ENCODE assay signal across 28 mouse cellular contexts in the genomic region with DNA sequence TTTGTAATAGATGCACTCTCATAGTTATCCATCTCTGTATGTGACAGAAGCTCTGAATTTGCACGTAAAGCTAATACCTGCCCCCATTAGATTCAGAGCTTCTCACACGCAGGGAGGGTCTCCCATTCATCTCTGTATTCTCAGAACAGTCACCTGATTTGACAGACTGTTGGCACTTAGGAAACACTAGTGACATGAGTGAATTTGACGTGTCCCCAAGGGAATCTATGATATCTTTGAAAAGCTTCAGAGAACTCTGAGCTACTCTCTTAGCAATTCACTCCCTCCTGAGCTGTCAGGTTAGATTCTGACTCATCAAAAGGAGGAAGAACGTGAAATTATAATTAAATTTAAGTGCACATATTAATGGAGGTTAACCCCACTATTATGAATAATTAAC.
DNase-seq lines count a peak whose midpoint lies in the region; ATAC-seq and TF ChIP-seq lines count a peak whose summit lies in the region.
"Had no signal": no experiment of that assay in that cellular context is flagged by ENCODE, and none has a peak within 500 bp of the region (broad histone marks: within the 10 kb centered on the region; RNA-seq: fewer than 3 reads in every experiment).

No protein-coding gene starts in this region.

- peak; percentile 41; the same call in 1 of the 2 replicates for ATAC-seq in forebrain, embryonic 15.5 days (replicated peaks)
- peak; percentile 86; the same call in 1 of the 2 replicates for ATAC-seq in forebrain, postnatal 0 days

- H3K9ac ChIP-seq in forebrain, embryonic 15.5 days (replicated peaks) = no peak overlapping the region
- H3K9ac ChIP-seq in forebrain, postnatal 0 days = no peak overlapping the region
- H3K9ac ChIP-seq: embryonic facial prominence, embryonic 15.5 days; heart, embryonic 15.5 days; hindbrain, embryonic 15.5 days; kidney, embryonic 15.5 days; limb, embryonic 13.5 days; lung, embryonic 15.5 days; neural tube, embryonic 13.5 days; stomach, embryonic 15.5 days had no signal

- no peaks in the 10 kb centered on the region for H3K4me1 ChIP-seq in forebrain, embryonic 15.5 days
- H3K4me1 ChIP-seq in forebrain, embryonic 10.5 days = no peaks in the 10 kb centered on the region
- H3K4me1 ChIP-seq in forebrain, postnatal 0 days (ENCODE audit: insufficient read depth) = no peaks in the 10 kb centered on the region
- H3K4me1 ChIP-seq: embryonic facial prominence, embryonic 10.5 days; embryonic facial prominence, embryonic 15.5 days; heart, embryonic 10.5 days; heart, embryonic 15.5 days; hindbrain, embryonic 15.5 days; kidney, embryonic 15.5 days; limb, embryonic 13.5 days; lung, embryonic 15.5 days; neural tube, embryonic 13.5 days; stomach, embryonic 15.5 days had no signal

- no peak overlapping the region for H3K4me3 ChIP-seq in forebrain, embryonic 15.5 days
- H3K4me3 ChIP-seq in forebrain, embryonic 10.5 days = no peak overlapping the region
- no peak overlapping the region for H3K4me3 ChIP-seq in forebrain, postnatal 0 days (ENCODE audit: low read depth, low read length)
- H3K4me3 ChIP-seq: embryonic facial prominence, embryonic 10.5 days; embryonic facial prominence, embryonic 15.5 days; heart, embryonic 10.5 days; heart, embryonic 15.5 days; hindbrain, embryonic 15.5 days; kidney, embryonic 15.5 days; limb, embryonic 13.5 days; lung, embryonic 15.5 days; neural tube, embryonic 13.5 days; stomach, embryonic 15.5 days had no signal

- H3K4me2 ChIP-seq in forebrain, embryonic 15.5 days (replicated peaks) = no peak overlapping the region
- H3K4me2 ChIP-seq in forebrain, postnatal 0 days (ENCODE audit: low read depth) = no peak overlapping the region
- H3K4me2 ChIP-seq: embryonic facial prominence, embryonic 15.5 days; heart, embryonic 15.5 days; hindbrain, embryonic 15.5 days; kidney, embryonic 15.5 days; limb, embryonic 13.5 days; liver, embryonic 11.5 days; lung, embryonic 15.5 days; neural tube, embryonic 13.5 days; stomach, embryonic 15.5 days had no signal

- DNase-seq in forebrain, embryonic 10.5 days (ENCODE audit: extremely low spot score, low spot score) = no peak
- DNase-seq in brain, embryonic 14.5 days (ENCODE audit: low read depth) = peak; percentile 64
- peak; percentile 29 for DNase-seq in forebrain, postnatal 0 days
- DNase-seq in retina, embryonic 14.5 days (ENCODE audit: low spot score) = peak; percentile 48
- DNase-seq in urinary bladder, adult 18-20 months (ENCODE audit: low spot score in 2 of 2) = no peak
- no peak for DNase-seq in left cerebral cortex, adult 8-10 months (ENCODE audit: low spot score in 2 of 2)
- DNase-seq: adrenal gland, postnatal 25 days; cerebellum, adult 2 months; cerebellum, postnatal 14 days; gastrocnemius, postnatal 25 days; heart, adult 11 months; heart, postnatal 36 days; kidney, adult 18-20 months; kidney, postnatal 25 days; right cerebral cortex, postnatal 14 days; thymus, postnatal 25 days had no signal

- 79% methylated on average over 4 of the region's 4 CpGs for WGBS in forebrain, embryonic 15.5 days
- 90% methylated on average over 4 of the region's 4 CpGs for WGBS in forebrain, embryonic 10.5 days
- WGBS in forebrain, postnatal 0 days = 67% methylated on average over 4 of the region's 4 CpGs

- no peaks in the 10 kb centered on the region for H3K9me3 ChIP-seq in forebrain, embryonic 15.5 days
- H3K9me3 ChIP-seq in forebrain, embryonic 10.5 days = no peaks in the 10 kb centered on the region
- no peaks in the 10 kb centered on the region for H3K9me3 ChIP-seq in forebrain, postnatal 0 days (ENCODE audit: low read length)
- H3K9me3 ChIP-seq: embryonic facial prominence, embryonic 10.5 days; embryonic facial prominence, embryonic 15.5 days; heart, embryonic 10.5 days; heart, embryonic 15.5 days; hindbrain, embryonic 15.5 days; kidney, embryonic 15.5 days; limb, embryonic 13.5 days; lung, embryonic 15.5 days; neural tube, embryonic 13.5 days; stomach, embryonic 15.5 days had no signal

- H3K36me3 ChIP-seq in forebrain, embryonic 15.5 days = no peaks in the 10 kb centered on the region
- H3K36me3 ChIP-seq in forebrain, embryonic 10.5 days (replicated peaks) = no peaks in the 10 kb centered on the region
- H3K36me3 ChIP-seq in forebrain, postnatal 0 days (ENCODE audit: insufficient read depth) = no peaks in the 10 kb centered on the region
- H3K36me3 ChIP-seq: embryonic facial prominence, embryonic 10.5 days; embryonic facial prominence, embryonic 15.5 days; heart, embryonic 10.5 days; heart, embryonic 15.5 days; hindbrain, embryonic 15.5 days; kidney, embryonic 15.5 days; limb, embryonic 13.5 days; lung, embryonic 15.5 days; neural tube, embryonic 13.5 days; stomach, embryonic 15.5 days had no signal

- TF ChIP-seq CTCF in brain, embryonic 14.5 days (IDR thresholded peaks at IDR 0.05; ENCODE audit: borderline replicate concordance, extremely low read depth, insufficient read depth, insufficient read length) = no peak
- no peak for TF ChIP-seq CTCF in forebrain, postnatal 0 days (IDR thresholded peaks at IDR 0.05; ENCODE audit: low read depth)

- no peaks in the 10 kb centered on the region for H3K27me3 ChIP-seq in forebrain, embryonic 15.5 days
- H3K27me3 ChIP-seq in forebrain, embryonic 10.5 days (ENCODE audit: poor library complexity, severe bottlenecking) = no peaks in the 10 kb centered on the region
- no peaks in the 10 kb centered on the region for H3K27me3 ChIP-seq in forebrain, postnatal 0 days (ENCODE audit: insufficient read depth, low read length)
- H3K27me3 ChIP-seq: embryonic facial prominence, embryonic 15.5 days; heart, embryonic 15.5 days; hindbrain, embryonic 15.5 days; kidney, embryonic 15.5 days; limb, embryonic 13.5 days; lung, embryonic 15.5 days; neural tube, embryonic 13.5 days; stomach, embryonic 15.5 days had no signal

- H3K27ac ChIP-seq in forebrain, embryonic 15.5 days (replicated peaks) = no peak overlapping the region
- H3K27ac ChIP-seq in forebrain, embryonic 10.5 days = no peak overlapping the region
- no peak overlapping the region for H3K27ac ChIP-seq in forebrain, postnatal 0 days (ENCODE audit: low read depth, low read length)
- H3K27ac ChIP-seq: embryonic facial prominence, embryonic 10.5 days; embryonic facial prominence, embryonic 15.5 days; heart, embryonic 10.5 days; heart, embryonic 15.5 days; hindbrain, embryonic 15.5 days; kidney, embryonic 15.5 days; limb, embryonic 13.5 days; lung, embryonic 15.5 days; neural tube, embryonic 13.5 days; stomach, embryonic 15.5 days had no signal

- TF ChIP-seq POLR2A in brain, embryonic 14.5 days (IDR thresholded peaks at IDR 0.05; ENCODE audit: borderline replicate concordance, extremely low read depth, insufficient read depth, insufficient read length, poor library complexity, severe bottlenecking) = no peak

Comparison
In these comparisons a context has a peak if more than half of its experiments do, and no peak if none do; other contexts are left out.
1. DNase-seq: peak in brain, embryonic 14.5 days (single experiment), forebrain, postnatal 0 days (single experiment) and retina, embryonic 14.5 days (single experiment); none in forebrain, embryonic 10.5 days (single experiment), urinary bladder, adult 18-20 months (0 of 2) and left cerebral cortex, adult 8-10 months (0 of 2).